Mouse (Mus musculus) monocyte, adult 5-6 weeks (primary cell): Measurements from ENCODE around the gene Arhgap15. TPM values are rescaled to one million over a fixed set of nuclear protein-coding genes. Genes with fewer than 3 reads are reported as not detected.

ENCODE experiments used
- ATAC-seq: fragments of 153-309, 156-312 bp; replicated peaks from 2 replicates; pipeline ENCODE4 v1.8.0; 2017; ENCODE audit warnings: mild to moderate bottlenecking; ENCODE audit not compliant: low TSS enrichment, insufficient number of reproducible peaks, severe bottlenecking, poor library complexity, low FRiP score
- total RNA-seq: library from RNA; stranded (forward); fragments of 200-1000, 200-491, 200-594 nt; gene quantifications from 3 replicates; pipeline ENCODE4 v1.2.3, GENCODE M21; 2017

Arhgap15 gene
- total RNA-seq, 1 experiment from 2014 or later = 204 TPM

DNA sequence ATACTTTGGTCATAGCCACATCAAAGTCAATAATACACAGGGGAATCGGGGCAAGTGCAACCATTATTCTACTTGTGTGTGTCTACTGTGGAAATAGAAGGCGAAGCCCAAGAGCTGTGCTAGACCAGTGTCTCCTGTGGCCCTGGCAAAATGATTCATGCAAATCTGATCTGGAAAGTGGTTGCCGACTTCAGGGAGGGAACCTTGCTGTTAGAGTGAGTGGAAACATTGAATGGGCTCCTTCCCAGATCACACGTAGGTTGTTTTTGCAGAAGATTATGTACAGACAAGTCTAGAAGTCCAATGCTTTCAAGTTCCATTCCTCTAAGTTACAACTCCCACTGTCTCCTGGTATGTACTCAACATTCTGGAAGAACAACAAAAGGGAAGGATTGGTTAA, 606.2 kb downstream of the Arhgap15 start:
- no peak for ATAC-seq

- ATAC-seq = no peak
These were observed 606.7 kb downstream of the Arhgap15 start for GRCm38 (mm10) chr2:44355316-44355715.

DNA sequence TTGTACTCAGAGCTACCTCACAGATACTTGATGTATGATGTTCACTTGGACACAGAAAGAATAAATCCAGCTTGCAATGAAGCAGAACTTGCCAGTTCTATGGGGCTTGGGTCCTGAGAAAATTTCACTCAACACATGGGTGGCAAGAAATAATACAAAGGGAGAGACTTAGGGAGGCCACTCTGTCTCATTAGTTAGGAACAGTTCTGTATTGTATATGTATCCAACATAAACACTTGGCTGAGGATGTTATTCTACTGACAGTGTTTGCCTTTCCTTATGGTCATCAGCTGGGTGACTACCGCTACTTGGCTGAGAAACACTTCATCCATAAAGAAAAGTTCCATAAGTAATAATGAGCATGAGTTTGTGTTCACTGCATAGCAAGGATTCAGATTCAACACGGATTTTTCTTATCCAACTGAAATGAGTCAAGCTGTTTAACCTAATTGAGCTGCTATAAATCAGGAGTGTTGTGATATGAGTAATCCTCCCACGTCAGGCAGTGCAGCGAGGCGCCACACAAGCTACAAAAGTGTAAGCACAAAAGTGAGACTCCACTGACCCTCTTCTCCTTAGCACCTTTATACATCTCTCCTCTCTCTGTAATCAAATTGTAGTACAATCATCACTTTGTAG, 607.7 kb downstream of the Arhgap15 start:
- ATAC-seq = no peak

DNA sequence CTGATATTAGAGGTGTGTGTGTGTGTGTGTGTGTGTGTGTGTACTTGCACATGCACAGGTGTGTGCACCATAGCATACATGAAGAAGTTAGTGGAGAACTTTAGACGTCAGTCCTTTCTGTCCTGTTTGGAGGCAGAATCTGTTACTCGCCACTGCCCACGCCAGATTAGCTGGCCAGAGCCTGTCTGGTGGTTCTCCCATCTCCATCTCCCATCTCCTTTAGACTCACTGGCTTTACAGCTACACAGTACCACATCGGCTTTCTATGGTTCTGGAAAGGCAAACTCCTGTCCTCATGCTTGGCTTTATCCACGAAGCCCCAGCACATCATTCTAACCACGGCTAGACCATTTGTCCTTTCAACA, 608.2 kb downstream of the Arhgap15 start:
- ATAC-seq = no peak

DNA sequence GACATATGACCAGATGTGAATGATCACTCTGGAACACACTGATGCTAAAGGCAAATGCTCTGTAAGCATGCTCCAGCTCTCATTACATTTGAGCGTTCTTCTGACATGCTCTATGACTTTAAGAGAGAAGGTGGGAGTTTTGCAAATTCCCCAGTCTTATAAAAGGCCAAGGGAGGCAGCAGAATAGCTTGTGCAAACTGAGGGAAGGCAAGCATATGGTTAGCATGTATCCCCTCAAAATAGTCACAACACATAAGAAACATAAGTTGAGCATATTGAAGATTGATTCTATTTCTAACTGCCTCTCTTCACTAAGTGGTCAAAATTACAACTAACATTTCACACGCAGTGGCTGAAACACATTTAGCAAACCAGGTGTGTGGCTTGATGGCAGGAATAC, 631.6 kb downstream of the Arhgap15 start:
- no peak for ATAC-seq

DNA sequence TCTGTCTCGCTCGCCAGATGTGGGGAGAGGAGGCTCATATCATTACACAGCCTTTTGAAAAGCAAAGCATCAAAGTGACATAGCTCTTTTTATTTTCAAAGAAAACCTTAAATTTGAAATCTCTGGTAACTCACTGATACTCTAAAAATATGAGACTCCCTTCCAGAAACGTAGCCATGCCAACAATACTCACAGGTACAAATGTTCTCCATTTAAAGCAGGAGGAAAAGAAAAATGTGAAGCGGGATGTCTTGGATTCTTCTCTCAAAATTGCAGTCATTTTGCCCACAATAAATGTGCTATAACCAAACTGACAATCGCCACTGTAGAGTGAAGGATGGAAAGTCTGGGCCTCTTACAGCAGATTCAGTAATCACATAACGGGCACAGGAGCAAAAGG, 635.9 kb downstream of the Arhgap15 start:
- no peak for ATAC-seq

GRCm38 (mm10) chr2:44389556-44389955, 640.9 kb downstream of the Arhgap15 start:
- no peak for ATAC-seq

DNA sequence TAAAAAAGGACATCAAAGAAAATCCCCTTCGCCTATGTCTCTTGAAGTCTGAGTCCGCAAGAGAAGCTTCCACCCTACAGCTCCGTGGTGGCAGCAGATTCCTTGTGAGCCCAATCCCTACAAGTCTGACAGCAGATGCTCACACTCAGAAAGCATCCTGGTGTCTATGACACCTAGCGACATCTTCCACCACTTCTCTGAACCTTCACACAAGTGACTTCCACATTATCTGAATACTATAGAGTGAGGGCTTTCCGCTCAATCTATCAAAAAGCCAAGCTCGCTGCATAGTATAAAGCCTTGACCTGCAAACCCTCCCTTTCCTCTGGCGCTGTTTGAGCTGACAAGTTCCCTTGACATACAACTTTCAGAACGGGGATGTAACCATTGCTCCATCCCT, 645.2 kb downstream of the Arhgap15 start:
- ATAC-seq = no peak

DNA sequence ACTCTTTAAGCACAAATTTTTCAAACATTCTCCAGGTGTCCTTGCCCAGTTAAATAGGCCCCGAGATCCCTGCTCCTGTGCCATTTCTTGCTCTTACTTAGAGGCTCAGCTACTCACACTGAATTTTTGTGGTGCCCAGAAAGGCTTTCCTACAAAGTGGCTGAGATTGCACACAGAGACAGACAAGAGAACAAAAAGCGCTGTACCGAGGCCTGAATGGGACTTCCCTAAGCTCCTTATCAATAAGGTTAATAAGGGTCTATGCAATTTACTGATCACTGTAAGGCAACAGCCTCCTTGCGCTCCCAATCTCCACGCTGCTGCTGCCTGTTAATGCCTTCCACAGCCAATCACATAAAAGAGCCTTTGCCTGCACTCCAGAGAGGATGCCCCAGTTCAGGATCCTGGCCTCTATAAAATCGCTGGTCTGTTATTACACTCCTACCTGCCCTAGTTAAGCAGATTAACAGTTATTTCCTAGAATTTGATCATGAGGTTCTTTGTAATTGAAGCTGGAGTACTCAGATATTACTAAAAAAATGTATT, 646.4 kb downstream of the Arhgap15 start:
- no peak for ATAC-seq

DNA sequence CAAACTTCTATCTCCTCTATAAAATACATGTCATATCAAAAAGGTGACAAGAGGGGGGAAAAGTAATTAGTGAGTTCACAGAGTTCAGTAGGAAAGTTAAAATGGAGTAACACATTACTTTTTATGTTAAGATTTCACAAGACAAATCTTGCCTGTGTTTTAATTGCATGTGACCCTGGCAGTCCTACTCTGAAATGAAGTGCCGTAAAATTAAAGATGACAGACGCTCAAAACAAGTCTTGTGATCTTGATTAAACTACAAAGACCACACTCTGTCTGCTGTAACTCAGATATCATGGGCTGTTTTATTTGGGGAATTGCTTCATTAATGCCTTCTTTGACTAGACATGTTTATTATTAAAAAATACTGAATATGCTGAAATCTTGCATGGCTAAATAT, 647.0 kb downstream of the Arhgap15 start:
- ATAC-seq = no peak

- no peak for ATAC-seq
These were observed 648.6 kb downstream of the Arhgap15 start for GRCm38 (mm10) chr2:44397209-44397608.

DNA sequence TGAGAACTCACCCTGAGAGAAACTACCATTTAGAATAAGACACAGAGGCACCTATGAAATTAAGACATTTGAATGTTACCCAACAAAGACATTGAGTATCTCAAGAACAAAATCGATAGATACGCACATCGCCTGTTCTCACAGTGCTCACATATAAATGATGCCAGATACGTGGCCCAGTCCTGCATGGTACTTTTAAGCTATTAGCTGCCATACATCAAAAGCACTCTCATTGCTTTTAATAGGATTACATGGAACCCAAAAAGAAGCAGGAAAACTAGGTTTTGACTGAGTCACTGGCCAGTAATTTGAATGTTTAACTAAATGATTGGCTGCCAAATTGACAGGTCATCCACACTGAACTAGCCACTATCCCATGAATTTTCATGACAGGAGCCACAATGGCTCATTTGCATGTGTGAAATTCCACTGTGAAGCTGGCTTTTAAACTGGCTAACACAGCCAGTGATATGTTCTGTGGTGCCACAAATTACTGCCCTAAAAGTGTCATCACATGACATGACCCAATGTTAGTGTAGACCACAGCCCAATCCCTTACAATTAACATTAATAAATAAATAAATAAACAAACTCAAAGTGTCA, 649.2 kb downstream of the Arhgap15 start:
- no peak for ATAC-seq

DNA sequence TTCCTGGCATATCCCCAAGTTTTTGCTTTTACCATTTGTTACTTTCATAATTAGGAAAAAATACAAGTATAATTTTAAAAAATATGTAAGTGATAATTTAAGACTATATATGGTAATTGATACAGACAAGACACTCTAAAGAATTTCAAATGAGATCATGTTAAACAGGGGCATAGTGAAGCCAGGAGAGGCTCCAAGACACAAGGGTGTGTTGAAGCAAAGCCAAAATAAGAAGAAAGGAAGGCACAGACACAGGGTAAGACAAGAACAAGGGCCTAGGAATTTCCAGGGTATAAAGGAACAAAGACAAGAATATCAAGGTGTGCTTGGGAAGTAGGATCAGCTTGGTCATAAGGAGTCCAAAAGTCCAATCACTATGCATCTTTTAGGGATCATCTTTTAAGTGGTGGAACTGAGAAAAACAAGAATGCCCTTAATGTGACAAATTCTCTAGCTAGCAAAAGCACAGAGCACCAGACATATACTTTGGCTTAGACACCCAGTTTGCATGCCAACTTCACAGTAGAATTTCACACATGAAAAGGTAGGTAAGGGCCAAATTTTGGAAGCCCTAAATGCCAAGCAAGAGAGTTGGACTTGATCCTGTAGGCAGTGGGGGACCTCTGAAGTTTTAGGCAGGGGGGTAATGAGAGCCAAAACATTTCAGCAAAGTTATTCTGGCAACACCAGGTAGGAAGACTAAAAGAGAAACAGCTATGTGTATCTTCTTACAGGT, 650.7 kb downstream of the Arhgap15 start:
- no peak for ATAC-seq

GRCm38 (mm10) chr2:44401704-44402422, 653.2 kb downstream of the Arhgap15 start:
- no peak for ATAC-seq

DNA sequence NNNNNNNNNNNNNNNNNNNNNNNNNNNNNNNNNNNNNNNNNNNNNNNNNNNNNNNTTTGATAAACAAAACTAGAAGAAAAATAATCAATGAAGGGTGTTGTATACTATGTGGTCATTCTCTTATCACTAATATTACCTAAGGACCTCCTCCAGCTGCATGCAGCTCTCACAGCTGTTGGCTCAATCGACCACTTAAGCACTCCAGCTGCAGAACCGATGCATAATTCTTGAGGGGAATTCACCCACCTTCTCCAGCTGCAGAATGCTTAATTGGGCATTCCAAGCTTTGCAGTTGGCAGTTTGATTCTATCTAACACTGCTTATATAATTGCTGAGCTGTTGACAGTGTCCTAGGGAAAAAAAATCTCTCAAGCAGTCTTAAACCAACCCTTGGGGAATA, 663.0 kb downstream of the Arhgap15 start:
- ATAC-seq = no peak

DNA sequence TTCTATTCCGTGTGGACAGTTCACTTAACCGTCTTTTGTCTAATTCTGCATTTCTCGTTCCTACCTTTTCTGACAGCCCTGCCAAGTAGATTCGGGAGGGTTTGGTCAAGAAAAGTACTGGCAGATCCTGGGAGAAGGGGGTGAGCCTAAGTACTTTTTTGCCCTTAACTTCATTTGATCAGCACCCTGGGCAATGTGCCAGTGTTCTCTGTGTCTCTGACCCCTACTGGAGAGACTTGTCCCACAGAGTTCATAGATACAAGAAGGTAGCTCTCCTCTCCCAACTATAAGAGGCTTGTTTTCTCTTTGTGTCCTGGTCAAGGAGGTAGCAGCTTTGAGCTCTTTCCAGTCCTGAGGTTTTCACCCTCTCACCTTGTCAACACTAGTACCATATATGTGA, 667.7 kb downstream of the Arhgap15 start:
- ATAC-seq = no peak

GRCm38 (mm10) chr2:44419547-44420225, 671.1 kb downstream of the Arhgap15 start:
- no peak for ATAC-seq

DNA sequence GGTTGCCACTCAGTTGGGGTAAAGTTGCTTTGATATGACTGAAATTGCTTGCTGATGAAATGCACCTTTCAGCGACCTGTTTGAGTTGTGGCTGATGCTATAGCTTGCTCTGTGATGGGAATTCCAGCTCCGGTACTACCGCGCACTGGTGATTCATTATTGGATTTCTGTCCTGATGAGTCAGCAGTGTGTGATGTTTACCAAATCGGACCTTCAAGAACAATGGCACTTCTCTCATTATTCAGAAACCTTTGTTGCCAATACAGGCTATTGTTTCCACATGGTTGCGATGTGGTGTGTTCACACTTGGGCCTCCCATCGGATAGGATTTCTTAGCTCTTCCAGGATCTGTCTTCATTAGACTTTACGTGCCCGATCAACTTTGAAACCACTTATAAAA, 681.9 kb downstream of the Arhgap15 start:
- no peak for ATAC-seq

DNA sequence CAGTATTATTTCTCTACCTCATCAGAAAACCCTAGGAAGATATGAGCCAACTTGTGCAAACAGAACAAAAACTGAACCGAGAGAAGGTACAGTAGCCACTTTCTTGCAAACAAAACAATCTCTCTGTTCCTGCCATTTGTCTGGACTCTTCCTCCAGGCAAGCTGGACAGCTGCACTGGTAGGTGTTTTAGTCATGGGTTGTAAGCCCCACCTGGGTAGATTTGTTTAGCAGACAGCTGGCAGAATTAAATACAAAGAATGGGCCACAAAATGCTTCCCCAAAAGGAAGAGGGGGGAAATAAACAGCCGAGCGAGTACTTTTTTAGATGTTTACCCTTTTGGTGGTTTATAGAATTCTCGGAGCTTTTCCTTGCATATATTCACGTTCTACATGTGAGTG, 688.0 kb downstream of the Arhgap15 start:
- no peak for ATAC-seq
